Mouse (Mus musculus) CD4-positive, CD25-positive, alpha-beta regulatory T cell, adult 9 weeks (primary cell): Measurements from ENCODE around the gene Ddx18. TPM values are rescaled to one million over a fixed set of nuclear protein-coding genes. Genes with fewer than 3 reads are reported as not detected.

Source experiments
- polyA plus RNA-seq: library from polyadenylated mRNA; unstranded; fragments of 100-300 nt; shearing (Covaris generic); gene quantifications from one replicate; pipeline ENCODE4 v1.2.1, GENCODE M21; 2017

Gene Ddx18
- 111 TPM for polyA plus RNA-seq

DNA sequence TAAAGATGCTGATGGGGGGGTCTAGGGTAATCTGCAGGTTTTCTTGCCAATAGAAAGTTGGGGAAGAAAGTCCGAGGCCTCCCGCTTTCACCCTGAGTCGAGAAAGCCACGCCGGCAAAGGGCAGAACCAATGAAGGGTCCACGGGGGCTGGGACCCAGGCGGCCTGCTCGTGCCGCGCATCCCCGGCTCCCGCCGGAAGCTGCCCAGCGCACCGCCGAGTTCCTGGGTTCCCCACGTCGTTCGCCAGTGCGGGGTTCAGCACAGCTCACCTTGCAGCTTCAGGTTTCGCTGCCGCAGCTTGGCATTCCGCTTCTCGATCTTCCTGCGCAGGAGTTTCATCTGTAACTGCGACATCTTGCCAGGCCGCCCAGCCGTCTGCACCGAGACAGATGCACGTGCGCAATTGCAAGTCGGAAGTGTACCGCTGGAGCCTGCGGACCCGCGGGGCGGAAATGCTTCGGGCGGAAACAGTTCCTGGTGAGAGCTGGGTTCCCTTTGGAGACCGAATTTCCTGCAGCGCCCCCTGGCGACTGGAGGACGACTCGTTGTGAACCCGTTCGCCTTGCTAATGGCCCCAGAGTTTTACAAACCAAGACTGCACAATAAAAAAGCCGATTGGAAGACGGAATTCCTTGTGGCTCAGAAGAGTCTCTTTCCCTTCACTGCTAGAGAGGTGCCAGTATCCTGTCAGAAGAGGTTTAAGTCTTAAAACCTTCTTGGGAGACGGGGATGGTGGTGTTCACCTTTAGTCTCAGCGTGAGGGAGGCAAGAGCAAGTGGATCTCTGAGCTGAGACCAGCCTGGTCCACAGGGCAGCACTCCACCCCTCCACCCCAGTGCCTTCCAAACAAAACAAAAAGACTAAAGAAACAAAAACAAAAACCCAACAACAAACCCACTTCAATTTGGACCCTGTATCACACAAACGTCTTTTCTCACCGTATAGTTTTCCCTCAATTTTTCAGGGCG lies at the start of gene Ddx18:
TSS of gene Ddx18 (minus strand) at position 469 of the 969 bp plus-strand sequence.

DNA sequence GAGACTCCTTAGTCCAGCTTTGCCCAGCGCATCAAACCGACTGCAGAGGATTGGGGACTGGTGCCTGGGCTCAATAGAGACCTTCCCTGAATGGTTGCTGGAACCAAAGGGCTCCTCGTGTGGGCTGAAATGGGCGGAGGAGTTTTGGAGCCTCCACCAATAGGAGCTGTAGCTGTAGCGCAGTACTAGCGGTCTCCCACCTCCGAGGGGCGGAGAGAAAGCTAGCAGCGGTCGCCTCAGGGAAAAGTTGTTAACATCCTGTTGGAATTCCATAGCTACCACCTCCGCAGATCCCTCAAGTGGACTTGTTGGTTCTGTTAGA lies 39.4 kb downstream of the Ddx18 start, which contains the start of gene Htr5b:
TSS of gene Htr5b (minus strand) at position 67 of the 322 bp plus-strand sequence.

Other genes with a start within 250 kb of the Ddx18 start
- gene Insig2, start 235.4 kb downstream of the Ddx18 start, polyA plus RNA-seq, result 42.8 TPM
- 31.8 TPM for gene Ccdc93, start 136.9 kb downstream of the Ddx18 start, polyA plus RNA-seq
- gene Htr5b, start 39.5 kb downstream of the Ddx18 start, polyA plus RNA-seq, result not detected